ENCODE assay signal across 8 mouse cellular contexts in genomic region chr7:109218130-109218976, GRCm38 (mm10). TPM values are rescaled to one million over a fixed set of nuclear protein-coding genes. Genes with fewer than 3 reads are reported as not detected.
A peak's percentile ranks its signal among the peaks of the same experiment; 100 is the strongest.
DNase-seq lines count a peak whose midpoint lies in the region; ATAC-seq and TF ChIP-seq lines count a peak whose summit lies in the region.

No protein-coding gene starts in this region.

- ATAC-seq in neural tube, embryonic 15.5 days (ENCODE audit: low FRiP score) = no peak
- ATAC-seq in monocyte, adult 5-6 weeks (replicated peaks; ENCODE audit: insufficient number of reproducible peaks, low FRiP score, low TSS enrichment, poor library complexity, severe bottlenecking) = 0 out of 2 replicates have a peak, but pooled peaks have one; percentile 47
- ATAC-seq in stomach, postnatal 0 days (ENCODE audit: low FRiP score, low TSS enrichment) = 0 out of 2 replicates have a peak, but pooled peaks have one; percentile 53

- TF ChIP-seq CTCF in kidney, adult 2 months (conservative IDR thresholded peaks at IDR 0.05; ENCODE audit: insufficient read depth, insufficient read length, low read depth, low read length) = peak; percentile 76
- TF ChIP-seq CTCF in stomach, postnatal 0 days (IDR thresholded peaks at IDR 0.05; ENCODE audit: low read depth) = peak; percentile 90

- TF ChIP-seq EP300 in stomach, postnatal 0 days (optimal IDR thresholded peaks at IDR 0.05) = no peak

- no peak overlapping the region for H3K4me2 ChIP-seq in neural tube, embryonic 15.5 days
- H3K4me2 ChIP-seq in stomach, postnatal 0 days (replicated peaks; ENCODE audit: low read depth) = no peak overlapping the region

- H3K27me3 ChIP-seq in neural tube, embryonic 15.5 days (replicated peaks) = peaks cover 7% of the 10 kb centered on the region; the same call in 1 of the 2 replicates
- H3K27me3 ChIP-seq in kidney, adult 2 months (replicated peaks; ENCODE audit: control insufficient read depth, insufficient read depth, low read length) = no peaks in the 10 kb centered on the region
- no peaks in the 10 kb centered on the region for H3K27me3 ChIP-seq in stomach, postnatal 0 days (ENCODE audit: control insufficient read depth, insufficient read depth, low read length)

- intact Hi-C loops in left cerebral cortex, postnatal 4 days (cut with DNase I) = no loop called here

- H3K9ac ChIP-seq in neural tube, embryonic 15.5 days (replicated peaks) = no peak overlapping the region
- H3K9ac ChIP-seq in stomach, postnatal 0 days (ENCODE audit: low read length) = no peak overlapping the region

- DNase-seq in neural tube, embryonic 10.5 days (ENCODE audit: extremely low spot score, low spot score) = peak; percentile 85
- peak; percentile 76 for DNase-seq in embryo, embryonic 11.5 days (ENCODE audit: low read depth, low spot score)
- peak; percentile 52 to 77 for DNase-seq in gastrocnemius, postnatal 4 days (ENCODE audit: low spot score in 2 of 2)
- DNase-seq in kidney, adult 2 months = peak; percentile 72
- DNase-seq in left cerebral cortex, postnatal 4 days = peak; percentile 91
- peak; percentile 80 for DNase-seq in stomach, postnatal 0 days (ENCODE audit: low spot score)

- no peak for TF ChIP-seq POLR2A in kidney, adult 2 months (IDR thresholded peaks at IDR 0.05; ENCODE audit: low read depth, low read length)

- no peaks in the 10 kb centered on the region for H3K9me3 ChIP-seq in neural tube, embryonic 15.5 days (replicated peaks)
- H3K9me3 ChIP-seq in stomach, postnatal 0 days (ENCODE audit: control insufficient read depth, low read length) = no peaks in the 10 kb centered on the region

- no peak overlapping the region for H3K27ac ChIP-seq in neural tube, embryonic 15.5 days (replicated peaks)
- no peak overlapping the region for H3K27ac ChIP-seq in kidney, adult 2 months (ENCODE audit: insufficient read depth, low read depth, low read length)
- H3K27ac ChIP-seq in stomach, postnatal 0 days (replicated peaks) = no peak overlapping the region

- H3K4me3 ChIP-seq in neural tube, embryonic 15.5 days (replicated peaks) = no peak overlapping the region
- no peak overlapping the region for H3K4me3 ChIP-seq in kidney, adult 2 months (ENCODE audit: insufficient read depth, low read depth, low read length)
- H3K4me3 ChIP-seq in stomach, postnatal 0 days (ENCODE audit: low read depth, low read length) = no peak overlapping the region

- no peaks in the 10 kb centered on the region for H3K36me3 ChIP-seq in neural tube, embryonic 15.5 days
- H3K36me3 ChIP-seq in kidney, adult 2 months (ENCODE audit: control insufficient read depth, insufficient read depth, low read length) = no peaks in the 10 kb centered on the region
- H3K36me3 ChIP-seq in stomach, postnatal 0 days (ENCODE audit: control insufficient read depth, insufficient read depth, low read length) = no peaks in the 10 kb centered on the region

- peaks cover 30% of the 10 kb centered on the region for H3K4me1 ChIP-seq in neural tube, embryonic 15.5 days
- H3K4me1 ChIP-seq in kidney, adult 2 months (ENCODE audit: control insufficient read depth, insufficient read depth, low read length) = no peaks in the 10 kb centered on the region
- no peaks in the 10 kb centered on the region for H3K4me1 ChIP-seq in stomach, postnatal 0 days (replicated peaks; ENCODE audit: control insufficient read depth, insufficient read depth)

- 90% methylated on average over 2 of the region's 2 CpGs for WGBS in neural tube, embryonic 15.5 days
- 91% methylated on average over 2 of the region's 2 CpGs for WGBS in kidney, adult 2 months
- WGBS in stomach, postnatal 0 days = 81% methylated on average over 2 of the region's 2 CpGs

RNA-seq across cellular contexts. Expression of gene Lmo1, which starts 43.3 kb away (rescaled TPM):
- polyA plus RNA-seq in neural tube, embryonic 15.5 days (2015; fragmentation: Nextera tagmentation; extraction: Ambion mirVana) = 26.9 and 37.1 TPM in 2 replicates
- total RNA-seq in gastrocnemius, postnatal 4 days (2021) = 1 to 10 TPM; 4.9 to 5.0 TPM
- 8.5 and 9.6 TPM in 2 replicates for polyA plus RNA-seq in kidney, adult 2 months (2012; rRNA removed)
- total RNA-seq in left cerebral cortex, postnatal 4 days (2021) = 10 to 100 TPM; 46.0 to 48.5 TPM
- 1.2 to 3.0 TPM (median 1.2 TPM) in 3 replicates for total RNA-seq in monocyte, adult 5-6 weeks (2017)
- 18.8 and 22.4 TPM in 2 replicates for polyA plus RNA-seq in stomach, postnatal 0 days (2015; fragmentation: Nextera tagmentation; extraction: Ambion mirVana)

Comparison
In these comparisons a context has a peak if more than half of its experiments do, and no peak if none do; other contexts are left out.
1. RNA of gene Lmo1, which starts 43.3 kb away (total RNA-seq): 46.0 to 48.5 TPM in left cerebral cortex, postnatal 4 days; 4.9 to 5.0 TPM in gastrocnemius, postnatal 4 days and 1.2 to 3.0 TPM in monocyte, adult 5-6 weeks; every median in the first group is over 4 times any median in the second.
2. Peak in every context shown above with its lines, with median percentiles within 50 percentile points of each other: DNase-seq.